Mouse (Mus musculus) gastrocnemius, postnatal 14 days (tissue): ENCODE measurements around the gene 2010111I01Rik. TPM values are rescaled to one million over a fixed set of nuclear protein-coding genes. Genes with fewer than 3 reads are reported as not detected.

Experiments used
- DNase-seq: peaks from one replicate; pipeline ENCODE4 v3.0.0; 2021; ENCODE audit warnings: mixed read lengths
- intact Hi-C: fragments of 180-260 bp; cut with DNase I; formaldehyde crosslinking; loops from one replicate; pipeline ENCODE4 v1.15.1; 2025; ENCODE audit warnings: low total_unique reads
- total RNA-seq, 2 experiments: library from RNA; stranded (reverse); gene quantifications; 2 replicates each; pipeline ENCODE4 v1.2.3; 2021

2010111I01Rik gene
- total RNA-seq, 2 experiments from 2014 or later = 54.1 to 54.3 TPM

- no peak for DNase-seq
Measured at GRCm38 (mm10) chr13:63172097-63172445, 207.4 kb downstream of the 2010111I01Rik start.

GRCm38 (mm10) chr13:63174252-63175020 lies 209.7 kb downstream of the 2010111I01Rik start:
- intact Hi-C loops = no loop called here
- no peak for DNase-seq

More at GRCm38 (mm10) chr13:63172097-63172445, 207.4 kb downstream of the 2010111I01Rik start:
- intact Hi-C loops = no loop called here

- intact Hi-C loops = no loop called here
- no peak for DNase-seq
Measured at GRCm38 (mm10) chr13:63176131-63176530, 211.4 kb downstream of the 2010111I01Rik start.

GRCm38 (mm10) chr13:63177232-63177631 lies 212.5 kb downstream of the 2010111I01Rik start:
- no peak for DNase-seq
- intact Hi-C loops = no loop called here

- intact Hi-C loops = no loop called here
- DNase-seq = no peak
Measured at GRCm38 (mm10) chr13:63180641-63181235, 216.0 kb downstream of the 2010111I01Rik start.

- DNase-seq = no peak
- intact Hi-C loops = no loop called here
Measured at GRCm38 (mm10) chr13:63184946-63185345, 220.3 kb downstream of the 2010111I01Rik start.

GRCm38 (mm10) chr13:63186217-63186616 lies 221.5 kb downstream of the 2010111I01Rik start:
- no peak for DNase-seq
- intact Hi-C loops = no loop called here

GRCm38 (mm10) chr13:63186642-63187041 lies 221.9 kb downstream of the 2010111I01Rik start:
- no peak for DNase-seq
- intact Hi-C loops = no loop called here

GRCm38 (mm10) chr13:63187145-63188143 lies 222.8 kb downstream of the 2010111I01Rik start:
- intact Hi-C loops = no loop called here
- DNase-seq = no peak

- intact Hi-C loops = no loop called here
- DNase-seq = no peak
Measured at GRCm38 (mm10) chr13:63188306-63188705, 223.6 kb downstream of the 2010111I01Rik start.

GRCm38 (mm10) chr13:63188811-63189210 lies 224.1 kb downstream of the 2010111I01Rik start:
- intact Hi-C loops = no loop called here
- DNase-seq = no peak

GRCm38 (mm10) chr13:63193423-63193822 lies 228.7 kb downstream of the 2010111I01Rik start:
- intact Hi-C loops = no loop called here
- DNase-seq = no peak

GRCm38 (mm10) chr13:63198038-63198437 lies 233.3 kb downstream of the 2010111I01Rik start:
- no peak for DNase-seq
- intact Hi-C loops = no loop called here

GRCm38 (mm10) chr13:63199588-63199987 lies 234.9 kb downstream of the 2010111I01Rik start:
- intact Hi-C loops = no loop called here
- DNase-seq = no peak

GRCm38 (mm10) chr13:63203502-63204278 lies 239.0 kb downstream of the 2010111I01Rik start:
- intact Hi-C loops = no loop called here
- DNase-seq = no peak

- DNase-seq = peak; percentile 20
- intact Hi-C loops = no loop called here
Measured at GRCm38 (mm10) chr13:63205750-63206149, 241.1 kb downstream of the 2010111I01Rik start.

GRCm38 (mm10) chr13:63206396-63206795 lies 241.7 kb downstream of the 2010111I01Rik start:
- no peak for DNase-seq
- intact Hi-C loops = no loop called here

GRCm38 (mm10) chr13:63216537-63216936 lies 251.8 kb downstream of the 2010111I01Rik start:
- DNase-seq = no peak
- intact Hi-C loops = no loop called here
